Mouse (Mus musculus): ENCODE data around the gene Atp2b4. TPM values are rescaled to one million over a fixed set of nuclear protein-coding genes. Genes with fewer than 3 reads are reported as not detected.
"Not testable (repeated sequence)": the region's sequence is repeated elsewhere in the genome, so short reads cannot be mapped to it uniquely, and the experiment has no call there.

The Atp2b4 gene
- polyA plus RNA-seq, 1 experiment from 2014 or later, result 12.7 TPM

- WGBS, result 9% methylated on average over 2 of the region's 2 CpGs
- H3K27ac ChIP-seq (ENCODE audit: low read depth), result not testable (repeated sequence)
Measured at GRCm38 (mm10) chr1:133701824-133702223, 99.0 kb downstream of the Atp2b4 start.

GRCm38 (mm10) chr1:133697935-133698620, 102.8 kb downstream of the Atp2b4 start:
- Histone ChIP-seq H3K9me3 (ENCODE audit: low read depth, low read length) (no peaks in the 10 kb centered on the region), H3K4me2 (no peak overlapping the region), H3K27me3 (ENCODE audit: insufficient read depth, low read length) (no peaks in the 10 kb centered on the region), H3K9ac (no peak overlapping the region), H3K4me3 (ENCODE audit: low read depth, low read length) (no peak overlapping the region), H3K4me1 (ENCODE audit: insufficient read depth) (peaks cover 20% of the 10 kb centered on the region), H3K36me3 (ENCODE audit: insufficient read depth) (no peaks in the 10 kb centered on the region), H3K27ac (ENCODE audit: low read depth) (no peak overlapping the region)
- WGBS, result 91% methylated on average over 12 of the region's 12 CpGs
- TF ChIP-seq CTCF (IDR thresholded peaks at IDR 0.05; ENCODE audit: low read depth), result no peak
- ATAC-seq (ENCODE audit: insufficient read depth) (no peak), DNase-seq (no peak)

More at GRCm38 (mm10) chr1:133701824-133702223, 99.0 kb downstream of the Atp2b4 start:
- not testable (repeated sequence) for H3K27me3 ChIP-seq (ENCODE audit: insufficient read depth, low read length); H3K36me3 ChIP-seq (ENCODE audit: insufficient read depth); H3K4me2 ChIP-seq; H3K4me3 ChIP-seq (ENCODE audit: low read depth, low read length); H3K4me1 ChIP-seq (ENCODE audit: insufficient read depth); H3K9ac ChIP-seq; H3K9me3 ChIP-seq (ENCODE audit: low read depth, low read length); ATAC-seq (ENCODE audit: insufficient read depth)
- peak; percentile 52 for DNase-seq
- TF ChIP-seq CTCF (IDR thresholded peaks at IDR 0.05; ENCODE audit: low read depth), result peak; percentile 54

DNA sequence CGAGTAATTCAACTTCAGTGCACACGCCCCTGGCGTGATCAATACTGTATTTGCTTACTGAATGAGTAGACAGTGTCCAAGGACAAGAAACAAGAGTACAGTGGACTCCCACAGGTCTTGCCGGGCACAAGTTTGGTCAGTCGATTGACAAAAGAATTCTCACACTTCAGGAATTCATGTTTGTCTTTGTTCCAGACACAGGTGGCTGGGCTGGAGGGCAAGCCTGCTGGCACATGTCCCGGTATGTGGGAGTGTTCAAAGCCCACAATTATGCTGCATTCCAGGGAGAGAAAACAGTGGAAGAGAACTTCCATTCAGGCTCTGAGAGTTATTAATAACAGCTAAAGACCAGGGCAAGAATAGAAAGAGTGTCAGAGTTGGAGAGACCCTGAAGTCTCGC, 104.9 kb downstream of the Atp2b4 start:
- H3K36me3 ChIP-seq (ENCODE audit: insufficient read depth), result no peaks in the 10 kb centered on the region
- peaks cover 20% of the 10 kb centered on the region for H3K4me1 ChIP-seq (ENCODE audit: insufficient read depth)
- H3K27me3 ChIP-seq (ENCODE audit: insufficient read depth, low read length), result no peaks in the 10 kb centered on the region
- peak overlapping the region; percentile 88 for H3K27ac ChIP-seq (ENCODE audit: low read depth)
- no peak overlapping the region for H3K9ac ChIP-seq
- H3K4me2 ChIP-seq, result peak overlapping the region; percentile 31
- DNase-seq (peak; percentile 87), ATAC-seq (ENCODE audit: insufficient read depth) (peak; percentile 84)
- H3K4me3 ChIP-seq (ENCODE audit: low read depth, low read length), result no peak overlapping the region
- H3K9me3 ChIP-seq (ENCODE audit: low read depth, low read length), result no peaks in the 10 kb centered on the region
- WGBS, result 11% methylated on average over 7 of the region's 7 CpGs
- no peak for TF ChIP-seq CTCF (IDR thresholded peaks at IDR 0.05; ENCODE audit: low read depth)

- DNase-seq (no peak), ATAC-seq (ENCODE audit: insufficient read depth) (0 out of 2 replicates have a peak, but pooled peaks have one; percentile 5)
- no peak for TF ChIP-seq CTCF (IDR thresholded peaks at IDR 0.05; ENCODE audit: low read depth)
- no peaks in the 10 kb centered on the region for H3K36me3 ChIP-seq (ENCODE audit: insufficient read depth)
- no peak overlapping the region for H3K4me2 ChIP-seq
- H3K27me3 ChIP-seq (ENCODE audit: insufficient read depth, low read length), result no peaks in the 10 kb centered on the region
- H3K27ac ChIP-seq (ENCODE audit: low read depth), result peak overlapping the region; percentile 88
- 77% methylated on average over 1 of the region's 1 CpGs for WGBS
- H3K4me3 ChIP-seq (ENCODE audit: low read depth, low read length), result no peak overlapping the region
- H3K9ac ChIP-seq, result no peak overlapping the region
- peaks cover 20% of the 10 kb centered on the region for H3K4me1 ChIP-seq (ENCODE audit: insufficient read depth)
- no peaks in the 10 kb centered on the region for H3K9me3 ChIP-seq (ENCODE audit: low read depth, low read length)
Measured at GRCm38 (mm10) chr1:133694876-133695275, 106.0 kb downstream of the Atp2b4 start.

DNA sequence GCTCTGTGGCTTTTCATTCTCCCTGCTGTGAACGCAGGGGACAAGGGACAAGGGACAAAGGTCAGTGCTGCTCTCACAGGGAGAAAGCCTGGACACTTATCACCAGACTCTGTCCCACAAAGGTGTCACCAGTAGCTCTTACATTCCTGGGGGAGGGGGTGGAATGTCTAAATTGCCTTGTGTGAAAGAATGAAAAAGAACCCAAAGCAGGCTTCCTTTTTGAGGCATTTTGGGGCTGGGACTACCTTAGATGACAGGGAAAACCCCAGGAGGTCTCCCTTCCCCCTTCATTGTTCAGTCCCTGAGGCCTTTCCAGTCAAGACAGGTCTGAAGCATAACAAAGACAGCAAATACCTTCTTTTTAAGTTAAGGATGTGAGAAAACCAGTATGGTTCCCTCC, 106.5 kb downstream of the Atp2b4 start:
- TF ChIP-seq CTCF (IDR thresholded peaks at IDR 0.05; ENCODE audit: low read depth), result no peak
- H3K4me2 ChIP-seq, result no peak overlapping the region
- H3K27ac ChIP-seq (ENCODE audit: low read depth), result peak overlapping the region; percentile 88
- H3K9ac ChIP-seq, result no peak overlapping the region
- 9% methylated on average over 1 of the region's 1 CpGs for WGBS
- H3K4me3 ChIP-seq (ENCODE audit: low read depth, low read length), result no peak overlapping the region
- no peaks in the 10 kb centered on the region for H3K27me3 ChIP-seq (ENCODE audit: insufficient read depth, low read length)
- H3K36me3 ChIP-seq (ENCODE audit: insufficient read depth), result no peaks in the 10 kb centered on the region
- ATAC-seq (ENCODE audit: insufficient read depth) (no peak), DNase-seq (peak; percentile 35)
- H3K4me1 ChIP-seq (ENCODE audit: insufficient read depth), result peaks cover 20% of the 10 kb centered on the region
- H3K9me3 ChIP-seq (ENCODE audit: low read depth, low read length), result no peaks in the 10 kb centered on the region

DNA sequence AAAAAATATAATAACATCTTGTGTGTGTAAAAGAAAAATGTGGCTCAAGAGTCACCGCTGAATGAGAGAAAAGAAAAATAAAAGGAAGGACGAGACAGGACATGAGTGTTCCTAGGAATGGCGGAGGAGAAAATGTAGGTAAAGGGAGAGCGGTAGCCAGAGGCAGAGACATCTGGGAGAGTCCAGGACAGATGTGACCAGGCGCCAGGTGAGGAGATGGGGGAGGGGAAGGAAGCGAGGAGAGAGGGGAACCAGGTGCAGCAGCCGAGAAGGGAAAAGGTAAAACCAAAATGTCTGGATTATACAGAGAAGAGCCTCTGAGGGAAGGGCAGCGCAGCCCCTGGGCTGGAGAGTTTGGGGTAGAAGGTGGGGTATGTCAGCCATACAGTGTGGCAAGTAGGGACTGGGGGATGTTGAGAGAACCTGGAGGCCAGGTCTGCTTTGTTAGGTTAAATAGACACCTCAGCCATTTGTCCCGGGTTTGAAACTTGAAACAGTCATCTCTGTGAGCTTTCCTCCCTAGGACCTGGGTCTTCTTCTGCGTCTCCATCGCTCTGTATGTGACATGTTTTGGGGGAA, 107.2 kb downstream of the Atp2b4 start:
- Histone ChIP-seq H3K4me3 (ENCODE audit: low read depth, low read length) (no peak overlapping the region), H3K9ac (no peak overlapping the region), H3K4me2 (no peak overlapping the region), H3K27me3 (ENCODE audit: insufficient read depth, low read length) (no peaks in the 10 kb centered on the region), H3K4me1 (ENCODE audit: insufficient read depth) (peaks cover 20% of the 10 kb centered on the region), H3K9me3 (ENCODE audit: low read depth, low read length) (no peaks in the 10 kb centered on the region), H3K27ac (ENCODE audit: low read depth) (peak overlapping the region; percentile 88), H3K36me3 (ENCODE audit: insufficient read depth) (no peaks in the 10 kb centered on the region)
- whole genome bisulfite sequencing, result 57% methylated on average over 11 of the region's 11 CpGs
- ATAC-seq (ENCODE audit: insufficient read depth), result no peak
- TF ChIP-seq CTCF (IDR thresholded peaks at IDR 0.05; ENCODE audit: low read depth), result no peak
- DNase-seq, result no peak

- no peak for DNase-seq
- Histone ChIP-seq H3K36me3 (ENCODE audit: insufficient read depth) (no peaks in the 10 kb centered on the region), H3K9me3 (ENCODE audit: low read depth, low read length) (no peaks in the 10 kb centered on the region), H3K4me2 (no peak overlapping the region), H3K27ac (ENCODE audit: low read depth) (no peak overlapping the region), H3K4me1 (ENCODE audit: insufficient read depth) (peaks cover 20% of the 10 kb centered on the region), H3K27me3 (ENCODE audit: insufficient read depth, low read length) (no peaks in the 10 kb centered on the region), H3K9ac (no peak overlapping the region), H3K4me3 (ENCODE audit: low read depth, low read length) (no peak overlapping the region)
- TF ChIP-seq CTCF (IDR thresholded peaks at IDR 0.05; ENCODE audit: low read depth), result no peak
- no peak for ATAC-seq (ENCODE audit: insufficient read depth)
- WGBS, result 40% methylated on average over 4 of the region's 4 CpGs
Measured at GRCm38 (mm10) chr1:133692195-133692594, 108.6 kb downstream of the Atp2b4 start.
